Mouse (Mus musculus): Measurements from ENCODE around the gene Msrb3. TPM values are rescaled to one million over a fixed set of nuclear protein-coding genes. Genes with fewer than 3 reads are reported as not detected.
A peak's percentile ranks its signal among the peaks of the same experiment; 100 is the strongest.

The Msrb3 gene
- polyA plus RNA-seq, 1 experiment from 2014 or later = 18.8 TPM

DNA sequence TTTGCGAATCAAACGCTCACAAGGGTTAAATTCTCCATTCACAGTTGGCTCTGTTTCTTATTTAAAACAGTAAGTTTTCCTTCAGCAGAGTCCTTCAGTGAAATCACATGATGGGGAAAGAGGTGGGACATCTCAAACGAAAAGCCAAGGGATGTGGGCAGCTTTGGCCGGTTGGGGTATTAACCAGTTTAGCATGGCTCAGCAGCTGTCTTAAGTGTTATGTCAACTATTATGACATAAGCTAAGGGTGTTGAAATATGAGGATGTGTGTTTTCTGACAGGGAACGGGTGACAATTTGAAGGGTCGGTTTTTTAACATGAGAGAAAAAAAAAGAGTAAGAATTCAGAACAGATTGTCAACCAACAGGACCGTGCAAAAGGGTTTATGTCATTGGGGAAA lies 50.2 kb downstream of the Msrb3 start:
- Histone ChIP-seq H3K4me2 (replicated peaks; ENCODE audit: low read depth, low read length) (no peak overlapping the region), H3K4me3 (ENCODE audit: low read depth, low read length) (no peak overlapping the region), H3K36me3 (ENCODE audit: insufficient read depth, low read length) (no peaks in the 10 kb centered on the region), H3K27me3 (replicated peaks; ENCODE audit: insufficient read depth, low read length) (no peaks in the 10 kb centered on the region), H3K9ac (replicated peaks; ENCODE audit: low read depth) (no peak overlapping the region), H3K4me1 (ENCODE audit: insufficient read depth, low read depth, low read length) (no peaks in the 10 kb centered on the region), H3K27ac (ENCODE audit: low read length) (no peak overlapping the region), H3K9me3 (ENCODE audit: low read length) (no peaks in the 10 kb centered on the region)
- ATAC-seq (peak; percentile 88), DNase-seq (ENCODE audit: low spot score) (peak; percentile 70)
- TF ChIP-seq CTCF (IDR thresholded peaks at IDR 0.05) (no peak), EP300 (IDR thresholded peaks at IDR 0.05) (peak; percentile 57)
- WGBS = 39% methylated on average over 7 of the region's 7 CpGs

DNA sequence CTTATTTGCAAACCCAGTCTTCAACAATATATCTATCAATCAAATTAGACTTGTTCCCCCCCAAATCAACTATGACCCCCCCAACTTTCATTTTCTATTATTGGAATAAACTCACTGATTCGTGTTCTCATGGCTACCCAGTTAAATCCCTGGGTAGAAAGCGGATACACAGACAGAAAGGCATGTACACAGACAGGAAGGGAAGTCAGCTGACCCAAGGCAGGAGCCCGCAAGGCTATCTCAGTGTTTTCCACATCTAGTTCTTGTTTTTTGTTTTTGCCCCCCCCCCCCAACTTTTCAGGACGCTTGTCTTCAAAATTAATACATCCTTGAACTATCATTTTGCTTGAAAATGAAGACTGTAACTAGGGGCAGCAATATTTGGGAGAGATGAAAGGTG lies 51.1 kb downstream of the Msrb3 start:
- WGBS = 77% methylated on average over 4 of the region's 4 CpGs

DNA sequence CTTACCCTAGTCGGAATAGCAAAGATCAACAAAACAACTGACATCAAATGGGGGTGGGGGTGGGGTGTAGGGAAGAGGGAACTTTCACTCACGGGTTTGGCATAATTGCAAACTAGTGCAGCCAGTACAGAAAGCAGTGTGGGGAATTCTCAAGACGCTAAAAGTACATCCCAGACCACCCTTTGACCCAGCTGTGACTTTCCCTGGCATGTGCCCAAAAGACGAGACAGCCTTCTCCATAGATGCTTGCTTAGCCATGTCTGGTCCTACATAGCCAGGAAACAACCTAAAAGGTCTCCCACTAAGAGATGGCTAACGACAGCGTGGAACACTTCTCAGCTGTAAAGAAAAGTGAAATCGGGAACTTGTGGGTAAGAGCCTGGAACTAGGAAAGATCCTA lies 58.9 kb downstream of the Msrb3 start:
- 0 out of 2 replicates have a peak, but pooled peaks have one; percentile 17 for ATAC-seq
- Histone ChIP-seq H3K9ac (replicated peaks; ENCODE audit: low read depth) (no peak overlapping the region), H3K27ac (ENCODE audit: low read length) (no peak overlapping the region), H3K4me3 (ENCODE audit: low read depth, low read length) (no peak overlapping the region), H3K27me3 (replicated peaks; ENCODE audit: insufficient read depth, low read length) (no peaks in the 10 kb centered on the region), H3K9me3 (ENCODE audit: low read length) (no peaks in the 10 kb centered on the region), H3K36me3 (ENCODE audit: insufficient read depth, low read length) (no peaks in the 10 kb centered on the region; the same call in 1 of the 2 replicates), H3K4me2 (replicated peaks; ENCODE audit: low read depth, low read length) (no peak overlapping the region), H3K4me1 (ENCODE audit: insufficient read depth, low read depth, low read length) (no peaks in the 10 kb centered on the region)
- DNase-seq (ENCODE audit: low spot score) = no peak
- TF ChIP-seq EP300 (IDR thresholded peaks at IDR 0.05) = no peak
- TF ChIP-seq CTCF (IDR thresholded peaks at IDR 0.05) = no peak
- WGBS = 63% methylated on average over 7 of the region's 7 CpGs

More for the DNA sequence above, 51.1 kb downstream of the Msrb3 start:
- no peak overlapping the region for H3K4me2 ChIP-seq (replicated peaks; ENCODE audit: low read depth, low read length)
- no peaks in the 10 kb centered on the region for H3K4me1 ChIP-seq (ENCODE audit: insufficient read depth, low read depth, low read length)
- H3K9ac ChIP-seq (replicated peaks; ENCODE audit: low read depth) = no peak overlapping the region
- H3K27ac ChIP-seq (ENCODE audit: low read length) = no peak overlapping the region
- H3K9me3 ChIP-seq (ENCODE audit: low read length) = no peaks in the 10 kb centered on the region
- no peak for DNase-seq (ENCODE audit: low spot score)
- no peak overlapping the region for H3K4me3 ChIP-seq (ENCODE audit: low read depth, low read length)
- no peaks in the 10 kb centered on the region; the same call in 1 of the 2 replicates for H3K36me3 ChIP-seq (ENCODE audit: insufficient read depth, low read length)
- no peak for ATAC-seq
- no peaks in the 10 kb centered on the region for H3K27me3 ChIP-seq (replicated peaks; ENCODE audit: insufficient read depth, low read length)
- TF ChIP-seq EP300 (IDR thresholded peaks at IDR 0.05) (no peak), CTCF (IDR thresholded peaks at IDR 0.05) (no peak)

DNA sequence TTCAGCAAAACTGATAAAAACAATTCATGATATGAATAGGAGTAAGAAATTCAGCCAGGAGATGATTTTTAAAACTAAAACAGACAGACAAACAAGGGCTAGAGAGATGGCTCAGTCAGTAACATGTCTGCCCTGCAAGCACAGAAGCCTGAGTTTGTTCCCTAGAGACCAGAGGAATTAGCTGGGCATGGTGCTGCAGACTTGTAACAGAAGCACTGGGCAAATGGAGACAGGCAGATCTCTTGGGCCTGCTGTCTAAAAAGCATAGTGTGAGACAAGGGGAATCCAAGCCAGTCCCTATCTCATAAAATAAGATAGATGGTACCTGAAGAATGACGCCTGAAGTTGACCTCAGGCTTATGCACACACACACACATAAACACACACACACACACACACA lies 64.4 kb downstream of the Msrb3 start:
- 85% methylated on average over 1 of the region's 1 CpGs for WGBS

DNA sequence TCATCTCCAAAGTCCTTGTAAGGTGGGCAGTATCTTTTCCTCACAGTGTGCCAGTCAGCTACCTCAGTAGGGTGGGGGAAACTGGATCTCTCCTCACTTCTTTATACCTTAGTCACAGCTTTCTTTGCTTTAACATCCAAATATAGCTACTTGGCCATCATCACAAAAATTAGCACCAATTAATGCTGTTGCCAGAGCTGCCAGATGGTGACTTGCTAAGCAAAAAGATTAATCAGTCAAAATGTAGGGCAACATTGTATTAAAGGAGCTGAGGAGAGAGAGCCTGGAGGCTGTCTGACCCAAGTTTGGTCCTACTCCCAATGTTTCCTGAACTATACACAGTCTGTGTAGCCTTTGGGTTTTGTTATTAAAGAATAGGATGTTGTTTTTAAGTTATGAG lies 65.1 kb downstream of the Msrb3 start:
- DNase-seq (ENCODE audit: low spot score) = no peak
- H3K27ac ChIP-seq (ENCODE audit: low read length) = no peak overlapping the region
- H3K27me3 ChIP-seq (replicated peaks; ENCODE audit: insufficient read depth, low read length) = no peaks in the 10 kb centered on the region
- no peak overlapping the region for H3K9ac ChIP-seq (replicated peaks; ENCODE audit: low read depth)
- no peak for ATAC-seq
- TF ChIP-seq EP300 (IDR thresholded peaks at IDR 0.05) = no peak
- no peak for TF ChIP-seq CTCF (IDR thresholded peaks at IDR 0.05)
- no peaks in the 10 kb centered on the region for H3K9me3 ChIP-seq (ENCODE audit: low read length)
- H3K36me3 ChIP-seq (ENCODE audit: insufficient read depth, low read length) = no peaks in the 10 kb centered on the region
- H3K4me2 ChIP-seq (replicated peaks; ENCODE audit: low read depth, low read length) = no peak overlapping the region
- no peak overlapping the region for H3K4me3 ChIP-seq (ENCODE audit: low read depth, low read length)
- no peaks in the 10 kb centered on the region for H3K4me1 ChIP-seq (ENCODE audit: insufficient read depth, low read depth, low read length)

More for the DNA sequence above, 64.4 kb downstream of the Msrb3 start:
- no peak for DNase-seq (ENCODE audit: low spot score)
- no peak overlapping the region for H3K4me3 ChIP-seq (ENCODE audit: low read depth, low read length)
- H3K9me3 ChIP-seq (ENCODE audit: low read length) = no peaks in the 10 kb centered on the region
- H3K4me1 ChIP-seq (ENCODE audit: insufficient read depth, low read depth, low read length) = no peaks in the 10 kb centered on the region
- no peak for TF ChIP-seq EP300 (IDR thresholded peaks at IDR 0.05)
- no peak for TF ChIP-seq CTCF (IDR thresholded peaks at IDR 0.05)
- H3K9ac ChIP-seq (replicated peaks; ENCODE audit: low read depth) = no peak overlapping the region
- H3K4me2 ChIP-seq (replicated peaks; ENCODE audit: low read depth, low read length) = no peak overlapping the region
- no peaks in the 10 kb centered on the region for H3K36me3 ChIP-seq (ENCODE audit: insufficient read depth, low read length)
- no peaks in the 10 kb centered on the region for H3K27me3 ChIP-seq (replicated peaks; ENCODE audit: insufficient read depth, low read length)
- H3K27ac ChIP-seq (ENCODE audit: low read length) = no peak overlapping the region
- no peak for ATAC-seq

DNA sequence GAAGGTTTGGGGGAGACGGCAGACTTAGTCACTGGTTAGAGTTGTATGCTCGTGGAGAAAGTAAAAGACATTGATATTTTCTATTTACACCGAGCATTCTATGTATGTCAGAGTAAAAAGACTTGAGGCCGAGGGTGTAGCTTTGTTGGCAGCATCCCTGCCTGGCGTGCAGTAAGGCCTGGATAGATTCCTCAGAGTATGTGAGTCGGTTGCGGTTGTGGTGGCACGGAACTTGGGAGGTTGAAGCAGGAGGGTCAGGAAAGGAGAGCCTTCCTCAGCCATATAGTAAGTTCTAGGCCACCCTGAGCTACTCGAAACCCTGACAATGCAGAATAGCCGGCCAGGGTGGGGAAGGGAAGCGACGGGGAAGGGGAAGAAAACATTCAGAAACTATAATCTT lies 71.1 kb downstream of the Msrb3 start:
- Histone ChIP-seq H3K36me3 (ENCODE audit: insufficient read depth, low read length) (no peaks in the 10 kb centered on the region), H3K4me2 (replicated peaks; ENCODE audit: low read depth, low read length) (no peak overlapping the region), H3K9me3 (ENCODE audit: low read length) (no peaks in the 10 kb centered on the region), H3K27ac (ENCODE audit: low read length) (no peak overlapping the region), H3K4me3 (ENCODE audit: low read depth, low read length) (no peak overlapping the region), H3K4me1 (ENCODE audit: insufficient read depth, low read depth, low read length) (no peaks in the 10 kb centered on the region), H3K9ac (replicated peaks; ENCODE audit: low read depth) (no peak overlapping the region), H3K27me3 (replicated peaks; ENCODE audit: insufficient read depth, low read length) (no peaks in the 10 kb centered on the region)
- TF ChIP-seq CTCF (IDR thresholded peaks at IDR 0.05) = no peak
- TF ChIP-seq EP300 (IDR thresholded peaks at IDR 0.05) = no peak
- WGBS = 90% methylated on average over 12 of the region's 12 CpGs
- DNase-seq (ENCODE audit: low spot score) = no peak
- ATAC-seq = no peak

Measured in lung, postnatal 0 days (tissue).